Mouse (Mus musculus) embryo, embryonic 9.5 days (tissue): Measurements from ENCODE around the gene Ctc1.

Experiments
- DNase-seq: peaks from one replicate; pipeline ENCODE4 v3.0.0-alpha.2; 2017; ENCODE audit errors: extremely low spot score

Gene Ctc1

GRCm38 (mm10) chr11:69050748-69051147 is 35.0 kb downstream of the Ctc1 start:
- no peak for DNase-seq

- no peak for DNase-seq
Measured at GRCm38 (mm10) chr11:69051771-69052170, 36.1 kb downstream of the Ctc1 start.

- no peak for DNase-seq
Measured at GRCm38 (mm10) chr11:69052824-69053421, 37.2 kb downstream of the Ctc1 start.

GRCm38 (mm10) chr11:69053848-69054247 is 38.1 kb downstream of the Ctc1 start:
- DNase-seq, result no peak

- no peak for DNase-seq
Measured at GRCm38 (mm10) chr11:69058265-69058664, 42.6 kb downstream of the Ctc1 start.

GRCm38 (mm10) chr11:69058729-69059356 is 43.1 kb downstream of the Ctc1 start:
- no peak for DNase-seq

GRCm38 (mm10) chr11:69059357-69059974 is 43.8 kb downstream of the Ctc1 start, which contains the start of gene Borcs6:
Borcs6 (plus strand) TSS chr11:69059717.
- peak; percentile 95 for DNase-seq

GRCm38 (mm10) chr11:69059975-69060411 is 44.3 kb downstream of the Ctc1 start:
- no peak for DNase-seq

GRCm38 (mm10) chr11:69060448-69061254 is 44.9 kb downstream of the Ctc1 start:
- DNase-seq, result no peak

- no peak for DNase-seq
Measured at GRCm38 (mm10) chr11:69061255-69061912, 45.7 kb downstream of the Ctc1 start.

GRCm38 (mm10) chr11:69062194-69062760 is 46.6 kb downstream of the Ctc1 start:
- peak; percentile 84 for DNase-seq

- DNase-seq, result peak; percentile 96
Measured at GRCm38 (mm10) chr11:69062761-69063224, 47.1 kb downstream of the Ctc1 start.

- peak; percentile 92 for DNase-seq
Measured at GRCm38 (mm10) chr11:69063413-69064201, 47.9 kb downstream of the Ctc1 start.

GRCm38 (mm10) chr11:69064259-69065133 is 48.8 kb downstream of the Ctc1 start:
- DNase-seq, result no peak

- no peak for DNase-seq
Measured at GRCm38 (mm10) chr11:69065394-69065925, 49.7 kb downstream of the Ctc1 start.

GRCm38 (mm10) chr11:69066163-69066861 is 50.6 kb downstream of the Ctc1 start:
- DNase-seq, result peak; percentile 56

GRCm38 (mm10) chr11:69066956-69067355 is 51.2 kb downstream of the Ctc1 start:
- peak; percentile 88 for DNase-seq

GRCm38 (mm10) chr11:69067601-69068000 is 51.9 kb downstream of the Ctc1 start:
- DNase-seq, result no peak
